8 mouse cellular contexts compared by ENCODE assay signal in genomic region chr4:141544536-141544935, GRCm38 (mm10). TPM values are rescaled to one million over a fixed set of nuclear protein-coding genes. Genes with fewer than 3 reads are reported as not detected.
DNase-seq lines count a peak whose midpoint lies in the region; ATAC-seq and TF ChIP-seq lines count a peak whose summit lies in the region.

No protein-coding gene starts in this region.

- ATAC-seq in heart, embryonic 16.5 days (replicated peaks; ENCODE audit: extremely low read depth, insufficient read depth, low FRiP score) = no peak
- ATAC-seq in hindbrain, embryonic 15.5 days (ENCODE audit: low FRiP score, low read depth) = no peak
- no peak for ATAC-seq in midbrain, embryonic 11.5 days (ENCODE audit: low FRiP score)

- no peak for TF ChIP-seq POLR2A in cortical plate, adult 2 months (IDR thresholded peaks at IDR 0.05; ENCODE audit: extremely low read depth, insufficient read depth, low read length)

- no peaks in the 10 kb centered on the region for H3K27me3 ChIP-seq in heart, embryonic 16.5 days (ENCODE audit: control insufficient read depth, insufficient read depth, low read length)
- H3K27me3 ChIP-seq in hindbrain, embryonic 15.5 days = no peaks in the 10 kb centered on the region
- H3K27me3 ChIP-seq in midbrain, embryonic 11.5 days (ENCODE audit: control insufficient read depth, insufficient read depth, low read length) = no peaks in the 10 kb centered on the region

- peak overlapping the region; percentile 100 for H3K27ac ChIP-seq in heart, embryonic 16.5 days (ENCODE audit: low read length)
- no peak overlapping the region for H3K27ac ChIP-seq in cortical plate, adult 2 months (ENCODE audit: insufficient read depth, low read length)
- peak overlapping the region; percentile 100 for H3K27ac ChIP-seq in hindbrain, embryonic 15.5 days (replicated peaks)
- no peak overlapping the region for H3K27ac ChIP-seq in midbrain, embryonic 11.5 days (ENCODE audit: low read depth, low read length)

- peak overlapping the region; percentile 64 for H3K4me3 ChIP-seq in heart, embryonic 16.5 days (ENCODE audit: low read length)
- peak overlapping the region; percentile 91; the same call in 1 of the 2 replicates for H3K4me3 ChIP-seq in cortical plate, adult 2 months (ENCODE audit: insufficient read depth, low read length)
- peak overlapping the region; percentile 60 for H3K4me3 ChIP-seq in hindbrain, embryonic 15.5 days
- H3K4me3 ChIP-seq in midbrain, embryonic 11.5 days (ENCODE audit: low read depth, low read length) = no peak overlapping the region

- intact Hi-C loops in heart, postnatal 36 days (cut with DNase I) = no loop called here

- no peaks in the 10 kb centered on the region for H3K9me3 ChIP-seq in heart, embryonic 16.5 days (replicated peaks; ENCODE audit: control insufficient read depth, low read length)
- no peaks in the 10 kb centered on the region for H3K9me3 ChIP-seq in hindbrain, embryonic 15.5 days
- no peaks in the 10 kb centered on the region for H3K9me3 ChIP-seq in midbrain, embryonic 11.5 days (ENCODE audit: control insufficient read depth, low read length)

- DNase-seq in heart, postnatal 36 days = no peak
- no peak for DNase-seq in midbrain, embryonic 11.5 days (ENCODE audit: low spot score, missing footprints)
- DNase-seq in embryo, embryonic 10.5 days (ENCODE audit: low spot score) = no peak
- DNase-seq in cerebellum, adult 11-12 months = no peak
- no peak for DNase-seq in kidney, adult 9 months

- H3K4me2 ChIP-seq in heart, embryonic 16.5 days (ENCODE audit: low read depth, low read length) = peak overlapping the region; percentile 92
- H3K4me2 ChIP-seq in hindbrain, embryonic 15.5 days = peak overlapping the region; percentile 98
- peak overlapping the region; percentile 97; the same call in 1 of the 2 replicates for H3K4me2 ChIP-seq in midbrain, embryonic 11.5 days

- H3K36me3 ChIP-seq in heart, embryonic 16.5 days (ENCODE audit: control insufficient read depth, insufficient read depth) = no peaks in the 10 kb centered on the region
- no peaks in the 10 kb centered on the region for H3K36me3 ChIP-seq in hindbrain, embryonic 15.5 days
- no peaks in the 10 kb centered on the region for H3K36me3 ChIP-seq in midbrain, embryonic 11.5 days (ENCODE audit: control insufficient read depth, insufficient read depth, low read length)

- H3K9ac ChIP-seq in heart, embryonic 16.5 days (ENCODE audit: low read length) = peak overlapping the region; percentile 92
- no peak overlapping the region for H3K9ac ChIP-seq in hindbrain, embryonic 15.5 days
- peak overlapping the region; percentile 93; the same call in 1 of the 2 replicates for H3K9ac ChIP-seq in midbrain, embryonic 11.5 days (ENCODE audit: low read length)

- TF ChIP-seq CTCF in cortical plate, adult 2 months (IDR thresholded peaks at IDR 0.05; ENCODE audit: extremely low read depth, insufficient read depth, low read length) = no peak

- H3K4me1 ChIP-seq in heart, embryonic 16.5 days (ENCODE audit: control insufficient read depth, insufficient read depth, low read length) = peaks cover 14% of the 10 kb centered on the region
- H3K4me1 ChIP-seq in cortical plate, adult 2 months (ENCODE audit: control insufficient read depth, insufficient read depth, low read length) = no peaks in the 10 kb centered on the region
- peaks cover 40% of the 10 kb centered on the region for H3K4me1 ChIP-seq in hindbrain, embryonic 15.5 days (replicated peaks)
- peaks cover 20% of the 10 kb centered on the region for H3K4me1 ChIP-seq in midbrain, embryonic 11.5 days (ENCODE audit: control insufficient read depth, insufficient read depth, low read length)

- WGBS in heart, embryonic 16.5 days = 46% methylated on average over 2 of the region's 2 CpGs
- WGBS in hindbrain, embryonic 15.5 days = 45% methylated on average over 2 of the region's 2 CpGs
- WGBS in midbrain, embryonic 11.5 days = 51% methylated on average over 2 of the region's 2 CpGs

RNA-seq across cellular contexts. Expression of gene Spen, which starts 6.1 kb away (rescaled TPM):
- 5.2 and 7.1 TPM in 2 replicates for polyA plus RNA-seq in heart, embryonic 16.5 days (2015; fragmentation: Nextera tagmentation; extraction: Ambion mirVana)
- total RNA-seq in heart, postnatal 36 days (2021) = 10 to 100 TPM; 31.1 to 32.4 TPM
- 12.4 and 13.0 TPM in 2 replicates for polyA plus RNA-seq in cortical plate, adult 2 months (2012; rRNA removed)
- polyA plus RNA-seq in hindbrain, embryonic 15.5 days (2015; fragmentation: Nextera tagmentation; extraction: Ambion mirVana) = 15.3 and 17.1 TPM in 2 replicates
- 15.7 and 17.1 TPM in 2 replicates for polyA plus RNA-seq in midbrain, embryonic 11.5 days (2014; fragmentation: Nextera tagmentation; extraction: Ambion mirVana)

Comparison
In these comparisons a context has a peak if more than half of its experiments do, and no peak if none do; other contexts are left out.
1. H3K27ac ChIP-seq: peak in heart, embryonic 16.5 days (single experiment) and hindbrain, embryonic 15.5 days (single experiment); none in cortical plate, adult 2 months (single experiment) and midbrain, embryonic 11.5 days (single experiment).
2. Peak in every context shown above with its lines, with median percentiles within 50 percentile points of each other: H3K4me2 ChIP-seq.